Mouse (Mus musculus): ENCODE results near the gene Polrmt.
A peak's percentile ranks its signal among the peaks of the same experiment; 100 is the strongest.
"Not testable (repeated sequence)": the region's sequence is repeated elsewhere in the genome, so short reads cannot be mapped to it uniquely, and the experiment has no call there.

Polrmt gene

DNA sequence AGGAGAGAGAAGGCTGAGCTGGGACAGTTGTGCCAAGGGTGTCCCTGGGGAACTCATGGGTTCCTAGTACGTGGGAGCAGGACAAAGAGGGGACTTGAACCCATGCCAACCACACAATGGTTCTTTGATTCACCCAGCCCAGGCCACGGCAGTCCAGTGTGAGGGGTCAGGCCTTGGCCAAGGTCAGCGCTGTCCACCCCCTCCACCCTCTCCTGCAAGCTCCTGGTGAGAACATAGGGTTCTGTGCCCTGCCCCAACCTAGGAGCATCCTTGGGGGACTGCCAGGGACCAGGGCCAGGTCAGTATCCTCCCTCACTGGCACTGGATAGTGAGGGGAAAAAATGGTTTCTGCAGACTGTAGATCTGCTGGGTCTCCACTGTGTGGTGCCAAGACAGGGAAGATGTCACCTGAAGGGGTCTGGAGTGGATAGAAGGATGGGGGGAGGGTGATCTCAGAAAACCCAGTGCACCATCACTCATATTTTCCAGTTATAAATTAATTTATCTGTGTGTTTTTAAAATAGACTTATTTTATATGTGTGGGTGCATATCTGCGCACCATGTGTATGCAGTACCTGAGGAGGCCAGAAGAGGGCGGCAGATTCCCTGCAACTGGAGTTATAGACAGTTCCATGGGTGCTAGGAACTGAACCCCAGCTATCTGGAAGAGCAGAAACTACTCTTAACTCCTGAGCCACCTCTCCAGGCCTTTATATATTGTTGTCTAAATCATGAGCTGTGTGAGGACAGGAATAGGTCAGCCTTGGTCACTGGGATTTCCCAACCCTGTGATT lies 28.3 kb upstream of the Polrmt start:
- no peak for DNase-seq (ENCODE audit: low spot score in 2 of 2)

DNA sequence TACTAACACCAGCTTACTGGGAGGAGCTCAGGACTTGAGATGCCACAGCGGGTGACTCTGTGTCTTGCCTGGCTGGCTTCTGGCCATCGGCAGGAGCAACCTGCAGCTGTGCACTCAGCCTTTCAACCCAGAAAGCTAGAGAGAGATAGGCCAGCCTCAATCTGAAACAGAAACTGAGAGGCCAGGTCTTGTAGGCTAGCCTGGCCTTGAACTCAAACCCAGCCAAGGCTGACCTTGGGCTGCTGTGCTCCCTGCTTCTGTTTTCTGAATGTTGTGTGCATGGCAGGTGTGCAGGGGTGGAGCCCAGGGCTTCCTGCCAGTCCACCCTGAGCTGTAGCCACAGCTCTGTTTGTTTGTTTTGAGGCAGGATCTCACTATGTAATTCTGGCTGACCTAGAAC lies 26.8 kb upstream of the Polrmt start:
- DNase-seq (ENCODE audit: low spot score in 2 of 2): no peak

DNA sequence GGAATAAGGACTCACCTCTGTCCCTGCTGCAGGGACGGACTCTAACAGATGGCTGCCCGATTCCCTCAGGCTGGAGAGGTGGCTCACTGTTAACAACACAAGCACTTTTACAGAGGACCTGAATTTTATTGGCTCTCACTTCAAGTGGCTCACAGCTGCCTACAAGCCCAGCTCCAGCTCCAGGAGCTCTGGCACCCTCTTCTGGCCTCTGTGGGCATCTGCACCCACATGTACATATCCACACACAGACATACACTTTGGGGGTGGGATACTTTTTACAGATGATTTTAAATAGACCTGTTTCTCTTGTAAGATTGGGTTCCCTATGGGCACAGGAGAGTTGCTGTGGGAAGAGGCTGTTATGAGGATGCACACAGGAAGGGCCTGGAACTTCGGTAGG lies 25.9 kb upstream of the Polrmt start:
- no peak for DNase-seq (ENCODE audit: low spot score in 2 of 2)

DNA sequence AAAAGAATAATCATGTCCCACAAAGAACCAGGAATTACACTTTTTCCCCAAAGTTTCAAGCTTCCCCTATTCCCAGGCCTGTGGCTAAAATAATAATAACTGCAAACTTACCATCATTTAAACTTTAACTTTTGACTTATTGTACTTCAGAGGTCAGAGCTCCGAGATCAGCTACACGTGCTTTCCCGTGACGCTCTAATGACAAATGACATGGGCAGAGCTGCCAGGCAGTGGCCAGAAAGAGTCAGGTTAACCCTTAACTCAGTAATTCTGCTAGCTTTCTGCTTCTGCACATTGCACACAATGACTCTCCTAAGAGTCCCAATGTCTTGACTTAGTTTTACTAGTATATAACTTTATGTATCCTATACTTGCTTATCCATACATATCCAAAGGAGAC lies 22.9 kb upstream of the Polrmt start:
- no peak for DNase-seq (ENCODE audit: low spot score in 2 of 2)

DNA sequence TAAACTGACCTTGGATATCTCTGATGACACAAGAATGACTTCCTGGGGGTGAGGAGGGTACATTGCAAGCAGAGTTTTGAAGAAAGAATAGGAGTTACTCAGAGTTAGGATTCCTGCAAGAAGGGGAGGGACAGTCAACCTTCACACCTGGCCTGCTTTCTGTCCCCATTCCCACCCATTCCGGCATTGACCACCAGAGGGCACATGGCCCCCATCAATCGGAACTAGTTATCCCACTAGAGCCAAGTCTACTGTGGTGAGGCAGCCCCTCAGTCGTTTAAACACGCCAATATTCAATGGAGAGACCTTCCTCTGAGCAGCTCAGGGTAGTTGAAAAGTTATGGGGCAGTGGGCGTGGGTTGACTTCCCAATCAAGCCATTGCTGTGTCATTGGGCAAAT lies 22.0 kb upstream of the Polrmt start:
- peak; percentile 72 to 80 for DNase-seq (ENCODE audit: low spot score in 2 of 2)

DNA sequence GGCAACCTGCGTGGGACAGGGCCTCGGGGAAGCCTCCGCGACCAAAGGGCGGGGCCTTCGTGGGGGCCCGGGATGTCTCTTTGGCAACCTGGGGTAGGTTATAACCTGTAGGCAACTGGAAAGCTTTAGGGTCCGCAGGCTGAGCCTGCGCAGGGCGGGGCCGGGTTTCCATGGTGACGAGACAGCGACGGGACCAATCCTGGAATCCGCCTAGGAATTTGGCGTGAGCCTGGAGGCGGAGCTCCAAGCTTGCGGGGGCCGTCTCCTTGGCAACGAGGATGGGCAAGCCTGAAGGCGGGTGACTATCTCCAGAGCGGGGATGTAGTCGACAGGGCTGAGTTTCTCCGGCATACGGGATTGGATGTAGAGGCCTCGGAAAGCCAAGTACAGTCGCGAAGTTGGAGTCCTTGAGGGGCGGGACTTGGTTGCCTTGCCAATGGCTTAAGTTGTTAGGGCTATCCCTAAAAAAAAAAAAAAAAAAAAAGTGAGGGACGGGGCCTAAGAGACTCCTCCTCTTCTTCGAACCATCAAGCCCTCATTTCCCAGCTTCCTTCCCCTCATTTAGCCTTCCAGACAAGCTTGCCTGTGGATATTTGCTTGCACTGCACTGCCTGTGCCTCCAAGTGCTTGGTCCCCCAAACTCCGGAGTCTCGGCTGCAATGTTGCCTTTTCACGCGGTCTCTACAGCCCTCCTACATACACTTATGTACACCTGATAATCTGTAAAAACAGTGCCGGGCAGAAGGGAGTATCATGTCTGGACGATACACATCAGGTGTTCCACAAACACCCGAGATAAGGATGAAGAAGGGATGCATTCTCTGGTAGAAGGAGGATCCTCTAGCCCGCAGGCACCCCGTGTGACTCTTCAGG lies 21.2 kb upstream of the Polrmt start:
- DNase-seq (ENCODE audit: low spot score in 2 of 2): peak; percentile 93 to 97

DNA sequence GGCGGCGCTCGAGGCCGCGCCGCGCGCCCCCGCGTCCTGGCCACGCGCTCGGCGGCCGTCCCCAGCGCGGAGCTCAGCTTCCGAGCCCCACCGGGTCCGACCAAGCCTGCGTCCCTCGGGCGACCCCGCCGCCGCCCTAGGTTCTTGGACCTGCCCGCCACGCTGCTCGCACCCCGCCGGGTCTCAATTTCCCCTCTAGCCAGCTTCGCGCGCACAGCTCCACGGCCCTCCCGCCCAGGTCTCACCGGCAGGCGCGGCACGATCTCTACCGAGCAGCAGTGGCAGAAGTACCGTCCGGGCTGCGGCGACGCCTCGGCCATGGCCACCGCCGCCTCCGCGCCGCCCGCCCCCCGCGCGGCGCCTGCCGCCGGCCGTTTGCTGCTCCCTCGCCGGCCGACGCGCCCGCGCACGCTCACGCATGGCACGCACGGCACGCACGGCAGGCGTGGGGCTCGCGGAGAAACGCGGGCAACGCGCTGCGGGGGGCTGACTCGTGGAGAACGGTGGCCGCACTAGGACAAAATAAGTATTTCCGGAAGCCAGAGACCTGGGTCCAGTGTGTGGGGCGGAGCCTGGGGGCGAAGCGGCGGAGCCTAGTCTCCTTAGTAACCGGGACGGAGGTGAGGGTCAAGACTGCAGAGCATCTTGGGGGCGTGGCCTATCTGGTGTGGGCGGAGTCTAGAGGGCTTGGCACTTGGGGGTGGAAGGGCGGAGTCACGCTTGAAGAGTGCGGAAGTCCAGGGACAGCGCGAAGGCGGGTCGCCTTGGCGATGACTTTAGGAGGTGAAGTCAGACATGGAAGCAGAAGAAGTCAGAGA lies 20.3 kb upstream of the Polrmt start, which contains the start of gene Rnf126:
Gene Rnf126, minus strand, starts transcription at position 445 of the 818 bp plus-strand sequence.
- DNase-seq (ENCODE audit: low spot score in 2 of 2): peak; percentile 99 to 100

DNA sequence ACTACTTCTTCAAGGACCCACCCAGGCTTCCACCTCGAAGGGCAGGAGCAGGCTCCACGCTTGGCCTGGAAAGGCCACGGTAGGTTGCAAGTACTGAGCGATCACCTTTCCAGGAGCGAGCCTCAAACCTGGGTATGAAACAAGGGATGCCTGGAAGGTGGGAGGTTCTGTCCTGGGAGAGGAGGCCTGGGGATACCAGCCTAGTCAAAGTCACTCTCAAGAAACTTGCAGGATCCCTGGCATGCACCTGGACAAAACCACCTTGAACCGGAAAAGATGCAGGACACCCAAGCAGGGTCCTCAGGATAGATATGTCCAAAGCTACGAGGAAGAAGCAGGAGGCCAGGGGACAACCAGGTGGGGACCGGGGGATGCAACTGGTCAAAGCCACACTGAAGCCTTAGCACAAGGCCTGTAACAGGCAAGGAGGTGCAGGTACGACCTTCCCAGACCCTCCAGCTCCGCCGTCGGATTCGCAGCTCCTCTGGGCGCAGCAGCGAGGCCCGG lies 19.7 kb upstream of the Polrmt start:
- DNase-seq (ENCODE audit: low spot score in 2 of 2): no peak

DNA sequence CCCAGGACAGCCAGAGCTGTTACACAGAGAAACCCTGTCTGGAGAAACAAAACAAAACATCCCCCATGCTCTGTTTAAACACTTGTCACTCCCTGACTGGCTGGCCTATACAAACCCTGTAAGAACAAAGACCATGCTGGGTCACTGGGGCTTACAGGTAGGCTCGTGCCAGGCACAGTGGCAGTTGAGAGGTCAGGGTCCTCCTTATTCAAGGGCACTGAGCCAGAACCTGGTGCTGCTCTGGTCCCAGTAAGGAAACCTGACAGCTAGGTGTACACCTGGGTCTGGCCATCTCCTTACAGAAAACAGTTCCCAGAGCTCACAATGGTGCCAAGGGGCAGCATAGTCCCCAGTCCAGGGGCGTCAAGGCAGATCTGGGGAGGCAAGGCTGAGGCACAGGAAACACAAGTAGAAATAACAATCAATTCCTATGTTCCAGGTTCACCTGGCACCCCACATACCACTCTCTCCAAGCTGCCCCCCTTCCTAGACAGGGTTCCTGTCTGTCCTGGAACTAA lies 18.9 kb upstream of the Polrmt start:
- DNase-seq (ENCODE audit: low spot score in 2 of 2): no peak

DNA sequence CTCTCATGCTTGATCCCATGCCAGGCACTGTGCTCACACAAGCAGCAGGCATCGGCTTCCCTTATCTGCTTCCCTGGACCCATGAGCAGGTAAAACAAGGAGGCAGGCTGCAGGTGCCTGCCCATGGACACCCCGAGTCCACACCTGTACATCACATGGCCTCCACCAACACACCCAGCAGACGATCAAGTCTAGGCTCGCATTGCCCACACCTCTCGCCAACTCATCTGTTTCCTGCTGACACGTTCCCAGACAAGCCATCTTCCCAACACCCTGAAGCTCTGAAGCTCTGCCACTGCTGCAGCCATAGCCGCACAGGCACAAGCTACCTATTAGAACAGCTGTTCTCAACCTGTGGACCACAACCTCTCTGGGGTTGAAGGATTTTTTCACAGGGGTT lies 17.9 kb upstream of the Polrmt start:
- no peak for DNase-seq (ENCODE audit: low spot score in 2 of 2)

DNA sequence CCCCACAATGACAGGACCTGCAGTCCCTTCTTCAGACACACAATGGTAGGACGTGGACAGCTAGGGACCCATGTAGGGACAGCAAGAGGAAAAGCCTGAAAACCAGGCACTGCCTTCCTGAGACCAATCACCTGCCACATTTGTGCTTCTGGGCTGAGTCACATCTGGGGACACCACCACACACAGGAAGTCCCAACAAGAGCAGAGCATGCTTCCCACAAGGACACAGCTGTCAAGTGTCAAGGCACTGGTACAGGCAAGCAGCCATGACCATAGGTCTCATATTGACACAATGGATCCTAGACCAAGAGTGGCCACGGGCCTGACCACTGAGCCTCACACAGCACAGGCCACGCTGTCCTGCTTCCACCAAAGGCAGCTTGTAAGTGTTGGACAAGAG lies 16.5 kb upstream of the Polrmt start:
- DNase-seq (ENCODE audit: low spot score in 2 of 2): no peak

DNA sequence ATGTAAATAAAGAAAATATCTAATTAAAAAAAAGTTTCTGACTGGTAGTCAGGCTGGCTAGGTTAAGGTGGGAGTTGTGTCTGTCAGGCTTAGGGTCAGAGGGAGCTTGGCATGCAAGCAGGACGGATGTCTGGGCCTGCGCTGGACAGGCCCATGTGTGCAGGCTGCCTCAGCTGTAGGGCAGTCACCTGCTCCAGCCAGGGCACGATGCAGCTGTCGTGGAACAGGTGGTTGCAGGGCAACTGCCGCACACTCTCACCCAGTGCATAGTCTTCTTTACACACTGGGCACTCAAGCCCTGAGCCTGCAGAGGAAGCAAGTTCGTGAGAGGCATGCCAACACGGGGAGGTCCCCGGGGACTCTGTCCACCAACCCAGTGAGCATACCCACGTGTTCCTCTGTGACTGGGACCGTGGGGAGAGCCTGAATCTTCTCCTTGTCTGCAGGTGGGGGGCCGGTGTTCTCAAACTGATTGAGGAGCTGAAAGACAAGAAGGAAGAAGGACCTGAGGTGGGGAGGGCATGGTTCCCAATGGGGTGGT lies 14.3 kb upstream of the Polrmt start:
- DNase-seq (ENCODE audit: low spot score in 2 of 2): no peak

DNA sequence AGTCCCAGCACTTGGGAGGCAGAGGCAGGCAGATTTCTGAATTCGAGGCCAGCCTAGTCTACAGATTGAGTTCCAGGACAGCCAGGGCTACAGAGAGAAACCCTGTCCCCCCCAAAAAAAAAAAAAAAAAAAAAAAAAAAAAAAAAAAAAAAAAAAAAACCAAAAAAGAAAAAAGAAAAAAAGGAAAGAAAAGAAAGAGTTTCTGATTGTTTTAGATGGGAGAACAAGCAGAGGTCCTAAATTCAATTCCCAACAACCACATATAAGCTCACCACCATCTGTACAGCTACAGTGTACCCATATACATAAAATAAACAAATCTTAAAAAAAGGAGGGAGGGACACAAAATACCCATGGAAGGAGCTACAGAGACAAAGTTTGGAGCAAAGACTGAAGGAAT lies 13.3 kb upstream of the Polrmt start:
- not testable (repeated sequence) for DNase-seq (ENCODE audit: low spot score in 2 of 2)

DNA sequence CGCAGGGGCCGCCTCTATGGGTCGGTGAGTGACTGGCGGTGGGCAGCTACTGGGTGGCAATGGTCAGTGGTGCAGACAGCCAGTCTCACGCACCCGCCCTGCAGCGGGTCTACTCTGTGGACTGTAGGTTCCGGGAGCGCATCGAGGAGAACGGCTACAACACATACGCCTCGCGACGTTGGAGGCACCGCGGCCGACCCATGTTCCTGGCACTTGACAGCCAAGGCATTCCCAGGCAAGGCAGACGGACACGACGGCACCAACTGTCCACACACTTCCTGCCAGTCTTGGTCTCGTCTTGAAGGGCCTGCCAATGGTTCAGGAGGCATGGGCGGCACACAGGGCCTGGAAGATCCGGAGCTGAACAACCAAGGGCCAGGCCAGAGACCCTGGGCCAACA lies 10.3 kb upstream of the Polrmt start:
- no peak for DNase-seq (ENCODE audit: low spot score in 2 of 2)

DNA sequence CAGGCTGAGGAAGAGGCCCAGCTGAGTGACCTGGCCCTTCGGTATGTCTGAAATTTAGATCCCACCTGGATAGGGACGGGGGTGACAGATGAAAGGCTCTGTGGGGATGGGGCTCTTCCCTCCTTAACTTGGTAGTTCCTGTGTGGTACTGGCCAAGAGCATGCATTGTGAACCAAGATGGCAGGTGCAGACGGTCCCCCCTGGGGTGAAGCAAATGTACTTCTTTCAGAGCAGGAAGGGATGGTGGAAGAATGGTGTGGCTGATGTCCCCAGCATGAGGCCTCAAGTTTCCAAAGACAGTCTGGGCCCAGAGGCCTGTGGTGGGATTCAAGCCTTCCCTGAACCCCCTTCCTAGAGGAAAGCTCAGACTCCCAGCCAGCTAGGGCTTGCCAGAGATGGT lies 9.5 kb upstream of the Polrmt start:
- DNase-seq (ENCODE audit: low spot score in 2 of 2): no peak

DNA sequence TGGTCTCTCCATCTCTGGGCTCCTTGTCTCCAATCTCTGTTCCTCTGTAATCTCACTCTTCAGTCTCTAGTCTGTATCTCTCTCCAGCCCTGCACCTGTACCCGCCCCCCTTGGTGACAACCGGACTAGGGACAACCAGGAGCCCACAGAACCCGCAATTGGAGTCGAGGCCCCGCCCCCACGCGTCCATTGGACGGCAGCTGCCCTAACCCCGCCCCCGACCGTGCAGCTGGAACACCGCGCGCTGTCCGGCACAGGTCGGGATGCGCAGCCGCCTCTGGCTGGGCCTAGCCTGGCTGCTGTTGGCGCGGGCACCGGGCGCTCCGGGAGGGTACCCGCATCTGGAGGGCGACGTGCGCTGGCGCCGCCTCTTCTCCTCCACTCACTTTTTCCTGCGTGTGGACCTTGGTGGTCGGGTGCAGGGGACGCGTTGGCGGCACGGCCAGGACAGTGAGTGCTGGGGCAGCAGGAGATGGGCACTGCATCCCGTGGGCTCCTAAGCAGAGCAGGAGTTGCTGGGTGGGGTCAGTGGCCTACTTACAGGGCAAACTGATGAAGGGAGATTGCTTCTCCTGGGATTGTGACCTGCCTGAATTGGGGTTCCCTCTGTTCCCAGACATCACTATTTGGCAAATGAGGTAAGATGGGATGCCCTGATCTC lies 8.6 kb upstream of the Polrmt start, which contains the start of gene Fgf22:
Gene Fgf22, plus strand, starts transcription at position 221 of the 661 bp plus-strand sequence.
- DNase-seq (ENCODE audit: low spot score in 2 of 2): peak; percentile 61 to 81

DNA sequence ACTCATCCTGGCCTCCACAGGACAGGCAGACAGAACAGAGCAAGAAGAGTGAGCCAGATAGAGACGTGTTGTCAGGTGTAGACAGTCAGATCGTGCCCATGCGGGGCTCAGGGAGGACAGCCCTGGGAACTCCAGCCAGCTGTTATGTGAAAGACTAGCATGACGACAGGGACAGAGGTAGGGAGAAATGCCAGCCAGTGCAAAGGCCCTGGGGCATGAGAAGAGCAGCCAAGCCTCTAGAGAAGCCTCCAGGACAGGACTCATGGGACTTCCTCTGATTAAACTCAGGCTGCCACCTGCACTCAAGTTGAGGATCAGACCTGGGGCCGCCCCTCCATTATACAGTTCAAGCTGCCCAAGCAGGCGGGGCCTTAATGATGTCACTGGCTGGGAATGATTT lies 2.1 kb upstream of the Polrmt start:
- DNase-seq (ENCODE audit: low spot score in 2 of 2): no peak

DNA sequence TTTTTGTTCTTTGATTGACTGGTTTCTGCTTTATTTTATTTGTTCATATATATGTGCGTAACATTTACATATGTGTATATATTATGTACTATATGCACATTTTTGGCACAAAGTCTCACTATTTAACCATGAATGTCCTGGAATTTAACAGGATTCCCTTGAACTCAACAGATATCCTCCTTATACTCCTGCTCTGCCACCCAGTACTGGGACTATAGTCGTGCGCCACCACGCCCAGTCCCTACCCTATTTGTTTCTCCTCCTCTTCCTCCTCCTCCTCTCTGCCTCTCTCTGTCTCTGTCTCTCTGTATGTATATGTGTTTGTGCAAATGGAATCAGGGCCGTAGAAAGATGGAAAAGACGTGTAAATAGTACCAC lies 382 bp upstream of the Polrmt start:
- DNase-seq (ENCODE audit: low spot score in 2 of 2): no peak

DNA sequence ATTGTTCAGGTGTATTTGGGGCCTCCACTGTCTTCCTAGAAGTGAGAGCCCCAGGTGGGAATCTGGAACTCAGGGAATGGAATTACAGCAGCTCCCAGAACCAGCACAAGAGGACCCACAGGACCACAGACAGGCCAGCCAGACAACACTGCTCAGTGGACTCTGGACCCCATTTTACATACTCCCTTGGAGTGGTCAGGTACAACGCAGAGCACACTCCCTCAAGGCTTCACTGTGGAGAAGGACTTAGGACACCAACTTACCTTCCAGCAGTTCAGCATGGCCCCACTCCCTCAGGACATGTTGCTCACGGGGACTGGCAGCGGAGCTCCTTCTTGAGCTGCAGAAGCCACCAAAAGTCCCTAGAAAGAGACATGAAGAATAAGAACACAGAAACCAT lies 970 bp downstream of the Polrmt start:
- no peak for DNase-seq (ENCODE audit: low spot score in 2 of 2)

DNA sequence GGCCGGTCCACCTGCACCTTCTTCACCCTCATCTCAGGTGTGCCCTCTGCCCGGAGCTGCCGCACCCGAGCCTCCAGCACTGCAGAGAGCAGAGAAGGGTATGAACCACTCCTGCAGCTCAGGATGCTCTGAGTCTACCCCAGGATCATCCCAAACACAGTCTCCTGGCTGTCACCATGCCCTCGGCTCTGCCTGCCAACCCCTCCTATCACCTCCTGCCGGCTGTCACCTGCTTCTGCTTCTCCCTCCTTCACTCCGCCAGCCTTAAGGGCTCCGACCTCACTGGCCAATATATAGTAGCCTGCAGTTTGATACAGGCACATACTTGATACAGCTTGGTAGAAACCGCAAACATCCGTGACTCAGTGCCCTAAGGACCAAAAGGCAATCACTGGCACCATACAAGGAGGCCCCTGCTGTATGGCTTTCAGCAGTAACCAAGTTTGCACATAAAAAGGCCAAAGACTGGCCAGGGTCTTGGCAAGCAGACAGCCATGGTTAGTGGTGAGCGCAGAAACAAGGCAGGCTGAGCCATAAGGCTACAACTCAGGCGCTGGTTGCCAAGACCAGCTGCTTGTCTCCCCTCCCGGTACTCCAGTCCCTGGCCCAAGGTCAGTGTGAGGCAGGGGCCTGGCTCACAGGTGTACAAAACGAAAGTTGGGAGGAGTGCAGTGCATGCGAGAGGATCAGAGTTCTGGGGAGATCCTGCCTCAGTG lies 2.6 kb downstream of the Polrmt start:
- no peak for DNase-seq (ENCODE audit: low spot score in 2 of 2)

All from frontal cortex, postnatal 36 days (tissue).